Mouse (Mus musculus) E14TG2a.4 (cell line): ENCODE results near the gene Ube2g1.

Experiments
- CTCF ChIP-seq: conservative IDR thresholded peaks from 2 replicates; pipeline ENCODE4 v1.5.1; 2014; ENCODE audit warnings: low read length
- NANOG ChIP-seq: IDR thresholded peaks from 2 replicates; pipeline ENCODE4 v1.6.1; 2014; ENCODE audit warnings: borderline replicate concordance, low read length, mixed read lengths
- POU5F1 ChIP-seq: IDR thresholded peaks from 2 replicates; pipeline ENCODE4 v1.6.1; 2014; ENCODE audit warnings: low read length, borderline replicate concordance

DNA sequence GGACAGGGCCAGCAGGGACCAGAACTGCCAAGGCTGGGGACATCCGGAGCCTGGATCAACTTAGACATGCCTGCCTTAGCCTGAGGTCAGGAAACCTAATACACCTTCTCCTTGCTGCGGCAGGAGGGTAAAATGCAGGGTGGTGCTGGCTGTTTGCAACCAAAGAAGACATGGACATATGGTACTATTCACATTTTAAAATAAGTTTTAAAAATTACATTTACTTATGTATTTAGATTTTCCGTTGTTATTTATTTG is 24.7 kb upstream of the Ube2g1 start:
- TF ChIP-seq CTCF (no peak), NANOG (no peak), POU5F1 (no peak)
